Mouse (Mus musculus): Measurements from ENCODE around the gene Rarres2. TPM values are rescaled to one million over a fixed set of nuclear protein-coding genes. Genes with fewer than 3 reads are reported as not detected.

The Rarres2 gene
- 13.7 and 21.6 TPM in 2 replicates for polyA plus RNA-seq (2012; rRNA removed)

GRCm38 (mm10) chr6:48572572-48573061 lies at the start of gene Rarres2:
TSS of gene Rarres2 (minus strand) at chr6:48572789.
- Histone ChIP-seq H3K4me1 (ENCODE audit: control insufficient read depth, insufficient read depth, low read length) (peaks cover 18% of the 10 kb centered on the region), H3K27ac (ENCODE audit: insufficient read depth, low read length) (no peak within 1 kb of the TSS), H3K4me3 (replicated peaks; ENCODE audit: insufficient read depth, low read depth, low read length) (no peak within 1 kb of the TSS), H3K27me3 (ENCODE audit: control insufficient read depth, insufficient read depth, low read length) (no peaks in the 10 kb centered on the region)
- TF ChIP-seq POLR2A (IDR thresholded peaks at IDR 0.05; ENCODE audit: borderline replicate concordance, insufficient read depth, low read length), result no peak
- no peak for TF ChIP-seq CTCF (IDR thresholded peaks at IDR 0.05; ENCODE audit: borderline replicate concordance, insufficient read depth, low read depth, low read length)
- 36% methylated on average over 6 of the region's 6 CpGs for WGBS
- no peak for DNase-seq

GRCm38 (mm10) chr6:48620031-48620430 lies 47.4 kb upstream of the Rarres2 start:
- Histone ChIP-seq H3K27ac (ENCODE audit: insufficient read depth, low read length) (no peak overlapping the region), H3K4me3 (replicated peaks; ENCODE audit: insufficient read depth, low read depth, low read length) (no peak overlapping the region), H3K4me1 (ENCODE audit: control insufficient read depth, insufficient read depth, low read length) (no peaks in the 10 kb centered on the region), H3K27me3 (ENCODE audit: control insufficient read depth, insufficient read depth, low read length) (no peaks in the 10 kb centered on the region)
- DNase-seq, result no peak
- TF ChIP-seq CTCF (IDR thresholded peaks at IDR 0.05; ENCODE audit: borderline replicate concordance, insufficient read depth, low read depth, low read length) (no peak), POLR2A (IDR thresholded peaks at IDR 0.05; ENCODE audit: borderline replicate concordance, insufficient read depth, low read length) (no peak)
- 96% methylated on average over 30 of the region's 30 CpGs for WGBS

GRCm38 (mm10) chr6:48614756-48615155 lies 42.2 kb upstream of the Rarres2 start:
- Histone ChIP-seq H3K27ac (ENCODE audit: insufficient read depth, low read length) (no peak overlapping the region), H3K27me3 (ENCODE audit: control insufficient read depth, insufficient read depth, low read length) (no peaks in the 10 kb centered on the region), H3K4me1 (ENCODE audit: control insufficient read depth, insufficient read depth, low read length) (peaks cover 11% of the 10 kb centered on the region), H3K4me3 (replicated peaks; ENCODE audit: insufficient read depth, low read depth, low read length) (no peak overlapping the region)
- WGBS, result 93% methylated on average over 5 of the region's 5 CpGs
- no peak for DNase-seq
- TF ChIP-seq CTCF (IDR thresholded peaks at IDR 0.05; ENCODE audit: borderline replicate concordance, insufficient read depth, low read depth, low read length) (no peak), POLR2A (IDR thresholded peaks at IDR 0.05; ENCODE audit: borderline replicate concordance, insufficient read depth, low read length) (no peak)

- DNase-seq, result no peak
- no peak overlapping the region for H3K27ac ChIP-seq (ENCODE audit: insufficient read depth, low read length)
- TF ChIP-seq CTCF (IDR thresholded peaks at IDR 0.05; ENCODE audit: borderline replicate concordance, insufficient read depth, low read depth, low read length), result no peak
- TF ChIP-seq POLR2A (IDR thresholded peaks at IDR 0.05; ENCODE audit: borderline replicate concordance, insufficient read depth, low read length), result no peak
- no peaks in the 10 kb centered on the region for H3K27me3 ChIP-seq (ENCODE audit: control insufficient read depth, insufficient read depth, low read length)
- H3K4me3 ChIP-seq (replicated peaks; ENCODE audit: insufficient read depth, low read depth, low read length), result no peak overlapping the region
- H3K4me1 ChIP-seq (ENCODE audit: control insufficient read depth, insufficient read depth, low read length), result peaks cover 23% of the 10 kb centered on the region
- 92% methylated on average over 4 of the region's 4 CpGs for WGBS
Measured at GRCm38 (mm10) chr6:48613464-48613863, 40.9 kb upstream of the Rarres2 start.

GRCm38 (mm10) chr6:48610657-48611056 lies 38.1 kb upstream of the Rarres2 start:
- DNase-seq, result no peak

GRCm38 (mm10) chr6:48609512-48609911 lies 36.9 kb upstream of the Rarres2 start:
- Histone ChIP-seq H3K27ac (ENCODE audit: insufficient read depth, low read length) (0 out of 2 replicates have a peak overlapping the region, but pooled peaks have one; percentile 33), H3K4me1 (ENCODE audit: control insufficient read depth, insufficient read depth, low read length) (peaks cover 23% of the 10 kb centered on the region), H3K4me3 (replicated peaks; ENCODE audit: insufficient read depth, low read depth, low read length) (no peak overlapping the region), H3K27me3 (ENCODE audit: control insufficient read depth, insufficient read depth, low read length) (no peaks in the 10 kb centered on the region)
- TF ChIP-seq POLR2A (IDR thresholded peaks at IDR 0.05; ENCODE audit: borderline replicate concordance, insufficient read depth, low read length), result no peak
- WGBS, result 13% methylated on average over 7 of the region's 7 CpGs
- DNase-seq, result peak; percentile 38 to 51

More at GRCm38 (mm10) chr6:48610657-48611056, 38.1 kb upstream of the Rarres2 start:
- Histone ChIP-seq H3K4me3 (replicated peaks; ENCODE audit: insufficient read depth, low read depth, low read length) (no peak overlapping the region), H3K27ac (ENCODE audit: insufficient read depth, low read length) (no peak overlapping the region), H3K27me3 (ENCODE audit: control insufficient read depth, insufficient read depth, low read length) (no peaks in the 10 kb centered on the region), H3K4me1 (ENCODE audit: control insufficient read depth, insufficient read depth, low read length) (peaks cover 23% of the 10 kb centered on the region)
- WGBS, result 32% methylated on average over 3 of the region's 3 CpGs
- TF ChIP-seq POLR2A (IDR thresholded peaks at IDR 0.05; ENCODE audit: borderline replicate concordance, insufficient read depth, low read length), result no peak
- TF ChIP-seq CTCF (IDR thresholded peaks at IDR 0.05; ENCODE audit: borderline replicate concordance, insufficient read depth, low read depth, low read length), result no peak

GRCm38 (mm10) chr6:48608124-48608523 lies 35.5 kb upstream of the Rarres2 start:
- TF ChIP-seq CTCF (IDR thresholded peaks at IDR 0.05; ENCODE audit: borderline replicate concordance, insufficient read depth, low read depth, low read length) (no peak), POLR2A (IDR thresholded peaks at IDR 0.05; ENCODE audit: borderline replicate concordance, insufficient read depth, low read length) (no peak)
- Histone ChIP-seq H3K27me3 (ENCODE audit: control insufficient read depth, insufficient read depth, low read length) (no peaks in the 10 kb centered on the region), H3K27ac (ENCODE audit: insufficient read depth, low read length) (no peak overlapping the region), H3K4me1 (ENCODE audit: control insufficient read depth, insufficient read depth, low read length) (peaks cover 23% of the 10 kb centered on the region), H3K4me3 (replicated peaks; ENCODE audit: insufficient read depth, low read depth, low read length) (no peak overlapping the region)
- WGBS, result 71% methylated on average over 2 of the region's 2 CpGs
- DNase-seq, result no peak

GRCm38 (mm10) chr6:48602080-48602741 lies 29.6 kb upstream of the Rarres2 start:
- Histone ChIP-seq H3K27ac (ENCODE audit: insufficient read depth, low read length) (peak overlapping the region; percentile 86), H3K4me1 (ENCODE audit: control insufficient read depth, insufficient read depth, low read length) (peaks cover 6% of the 10 kb centered on the region; the same call in 1 of the 2 replicates), H3K4me3 (replicated peaks; ENCODE audit: insufficient read depth, low read depth, low read length) (peak overlapping the region; percentile 69), H3K27me3 (ENCODE audit: control insufficient read depth, insufficient read depth, low read length) (no peaks in the 10 kb centered on the region)
- no peak for TF ChIP-seq CTCF (IDR thresholded peaks at IDR 0.05; ENCODE audit: borderline replicate concordance, insufficient read depth, low read depth, low read length)
- no peak; the same call in 1 of the 2 replicates for TF ChIP-seq POLR2A (IDR thresholded peaks at IDR 0.05; ENCODE audit: borderline replicate concordance, insufficient read depth, low read length)
- peak in 1 of 2 experiments; percentile 71 for DNase-seq
- WGBS, result under 1% methylated on average over 28 of the region's 28 CpGs

Data from cerebellum, adult 2 months (tissue).